Mouse (Mus musculus): ENCODE results near the gene Rps25. TPM values are rescaled to one million over a fixed set of nuclear protein-coding genes. Genes with fewer than 3 reads are reported as not detected.

Gene Rps25
- polyA plus RNA-seq, 1 experiment = 1,790 TPM

DNA sequence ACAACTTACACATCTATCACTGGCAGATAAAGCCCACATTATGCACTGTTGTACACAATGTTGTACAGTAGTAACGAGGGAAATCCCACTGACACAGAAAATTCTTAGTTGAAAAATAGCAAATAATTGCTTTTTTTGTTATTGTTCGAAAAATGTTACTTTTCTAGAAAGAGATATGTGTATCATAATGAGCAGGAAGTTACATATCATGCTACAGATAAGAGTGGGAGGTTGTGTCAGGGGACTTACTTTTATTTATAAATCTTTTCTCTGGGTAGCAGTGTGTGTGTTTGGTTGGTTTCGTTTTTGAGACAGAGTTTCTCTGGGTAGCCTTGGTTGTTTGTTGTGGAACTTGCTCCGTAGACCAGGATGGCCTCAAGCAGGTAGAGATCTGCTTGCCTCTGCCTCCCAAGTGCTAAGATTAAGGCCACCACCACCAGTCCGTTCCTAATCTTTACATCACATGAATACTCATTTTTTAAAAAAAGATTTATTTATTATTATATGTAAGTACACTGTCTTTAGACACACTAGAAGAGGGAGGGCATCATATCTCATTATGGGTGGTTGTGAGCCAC lies 28.7 kb upstream of the Rps25 start:
- Histone ChIP-seq H3K4me1 (ENCODE audit: control insufficient read depth, insufficient read depth, low read length) (peaks cover 1% of the 10 kb centered on the region; the same call in 1 of the 2 replicates), H3K27ac (ENCODE audit: control insufficient read depth, insufficient read depth, low read depth, low read length, poor library complexity) (no peak overlapping the region), H3K4me3 (replicated peaks; ENCODE audit: control insufficient read depth, low read depth, low read length) (peak overlapping the region; percentile 35)
- WGBS = 46% methylated on average over 5 of the region's 5 CpGs
- TF ChIP-seq POLR2A (IDR thresholded peaks at IDR 0.05; ENCODE audit: borderline replicate concordance, control insufficient read depth, low read depth, low read length) (no peak), CTCF (IDR thresholded peaks at IDR 0.05; ENCODE audit: control insufficient read depth, insufficient read depth, low read length) (no peak)

DNA sequence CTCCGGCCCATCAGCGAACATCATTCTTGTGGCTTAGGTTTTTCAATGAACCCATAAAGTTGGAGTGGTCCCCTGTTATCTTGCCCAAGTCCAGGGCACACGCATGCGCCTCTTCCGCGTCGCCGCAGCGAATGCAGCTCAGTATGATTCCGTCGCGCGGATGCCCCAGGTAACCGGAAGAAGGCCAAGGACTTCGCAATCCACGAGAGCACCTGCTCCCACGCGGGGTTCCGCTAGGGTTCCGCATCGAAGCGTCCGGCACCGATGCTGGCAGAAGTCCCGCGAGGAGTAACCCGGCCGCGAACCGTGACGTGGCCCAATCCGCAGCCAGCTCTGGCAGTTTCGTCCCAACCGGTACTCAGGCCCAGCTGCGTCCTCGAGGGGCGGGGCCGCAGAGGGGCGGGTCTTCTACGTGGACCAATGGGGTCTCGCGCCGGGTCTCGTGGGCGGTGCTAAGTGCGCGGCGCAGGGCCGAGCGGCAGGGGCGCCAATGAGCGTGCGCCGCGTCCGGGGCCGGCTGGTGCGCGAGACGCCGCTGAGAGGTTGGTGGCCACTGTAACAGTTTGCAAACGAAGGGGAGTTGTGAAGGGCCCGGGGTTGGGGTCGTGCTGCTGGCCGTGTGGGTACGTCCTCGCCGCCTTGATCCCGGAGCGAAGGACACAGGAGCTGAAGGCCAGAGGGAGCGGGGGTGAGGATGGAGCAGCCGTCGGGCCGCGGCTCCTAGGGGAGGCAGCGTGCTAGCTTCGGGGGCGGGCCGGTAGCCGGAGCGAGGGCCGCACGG lies 27.7 kb upstream of the Rps25 start, which contains the start of gene Hyou1:
Gene Hyou1 (plus strand): TSS at position 437 of the 781 bp plus-strand sequence.
- Histone ChIP-seq H3K4me3 (replicated peaks; ENCODE audit: control insufficient read depth, low read depth, low read length) (peak within 1 kb of the TSS; percentile 97), H3K27ac (ENCODE audit: control insufficient read depth, insufficient read depth, low read depth, low read length, poor library complexity) (peak within 1 kb of the TSS; percentile 86), H3K4me1 (ENCODE audit: control insufficient read depth, insufficient read depth, low read length) (peaks cover 1% of the 10 kb centered on the region; the same call in 1 of the 2 replicates)
- TF ChIP-seq POLR2A (IDR thresholded peaks at IDR 0.05; ENCODE audit: borderline replicate concordance, control insufficient read depth, low read depth, low read length) (peak; percentile 88; the same call in 1 of the 2 replicates), CTCF (IDR thresholded peaks at IDR 0.05; ENCODE audit: control insufficient read depth, insufficient read depth, low read length) (no peak)
- WGBS = under 1% methylated on average over 81 of the region's 83 CpGs

DNA sequence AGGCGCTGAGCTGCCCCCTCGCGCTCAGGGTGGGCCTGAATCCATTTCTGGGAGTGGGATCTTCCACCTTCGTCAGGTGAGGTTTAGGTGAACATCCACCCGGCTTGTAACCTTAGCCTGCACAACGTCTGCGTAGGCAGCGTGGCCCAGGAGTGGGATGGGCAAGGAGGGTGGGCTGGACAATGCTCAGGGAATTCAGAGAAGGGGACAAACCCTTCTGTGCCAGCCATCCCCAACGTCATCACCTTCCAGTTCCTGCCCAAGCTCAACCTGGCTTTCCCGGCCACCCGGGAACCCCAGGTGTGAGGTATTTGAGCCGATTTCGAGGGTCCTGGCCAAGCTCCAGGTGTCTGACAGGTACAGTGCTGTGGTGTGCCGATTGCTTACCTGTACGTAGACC lies 27.1 kb upstream of the Rps25 start:
- Histone ChIP-seq H3K4me1 (ENCODE audit: control insufficient read depth, insufficient read depth, low read length) (peaks cover 1% of the 10 kb centered on the region; the same call in 1 of the 2 replicates), H3K4me3 (replicated peaks; ENCODE audit: control insufficient read depth, low read depth, low read length) (peak overlapping the region; percentile 97), H3K27ac (ENCODE audit: control insufficient read depth, insufficient read depth, low read depth, low read length, poor library complexity) (peak overlapping the region; percentile 86)
- WGBS = 5% methylated on average over 15 of the region's 15 CpGs
- TF ChIP-seq POLR2A (IDR thresholded peaks at IDR 0.05; ENCODE audit: borderline replicate concordance, control insufficient read depth, low read depth, low read length) (no peak), CTCF (IDR thresholded peaks at IDR 0.05; ENCODE audit: control insufficient read depth, insufficient read depth, low read length) (no peak)

DNA sequence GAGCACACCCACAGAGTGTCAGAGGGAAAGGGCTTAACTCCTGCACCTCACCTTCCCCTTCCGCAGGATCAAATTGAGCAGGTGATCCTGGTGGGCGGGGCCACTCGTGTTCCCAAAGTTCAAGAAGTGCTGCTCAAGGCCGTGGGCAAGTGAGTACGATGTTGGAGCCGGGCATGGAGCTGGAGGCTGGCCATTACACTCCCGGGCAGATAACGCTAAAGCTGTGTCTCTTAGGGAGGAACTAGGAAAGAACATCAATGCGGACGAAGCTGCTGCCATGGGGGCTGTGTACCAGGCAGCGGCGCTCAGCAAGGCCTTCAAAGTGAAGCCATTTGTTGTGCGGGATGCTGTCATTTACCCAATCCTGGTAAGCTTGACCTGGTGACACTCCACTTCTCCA lies 22.3 kb upstream of the Rps25 start:
- no peak overlapping the region for H3K27ac ChIP-seq (ENCODE audit: control insufficient read depth, insufficient read depth, low read depth, low read length, poor library complexity)
- TF ChIP-seq POLR2A (IDR thresholded peaks at IDR 0.05; ENCODE audit: borderline replicate concordance, control insufficient read depth, low read depth, low read length) (no peak), CTCF (IDR thresholded peaks at IDR 0.05; ENCODE audit: control insufficient read depth, insufficient read depth, low read length) (peak; percentile 3; the same call in 1 of the 2 replicates)
- WGBS = 91% methylated on average over 13 of the region's 13 CpGs
- H3K4me3 ChIP-seq (replicated peaks; ENCODE audit: control insufficient read depth, low read depth, low read length) = no peak overlapping the region
- peaks cover 1% of the 10 kb centered on the region; the same call in 1 of the 2 replicates for H3K4me1 ChIP-seq (ENCODE audit: control insufficient read depth, insufficient read depth, low read length)

DNA sequence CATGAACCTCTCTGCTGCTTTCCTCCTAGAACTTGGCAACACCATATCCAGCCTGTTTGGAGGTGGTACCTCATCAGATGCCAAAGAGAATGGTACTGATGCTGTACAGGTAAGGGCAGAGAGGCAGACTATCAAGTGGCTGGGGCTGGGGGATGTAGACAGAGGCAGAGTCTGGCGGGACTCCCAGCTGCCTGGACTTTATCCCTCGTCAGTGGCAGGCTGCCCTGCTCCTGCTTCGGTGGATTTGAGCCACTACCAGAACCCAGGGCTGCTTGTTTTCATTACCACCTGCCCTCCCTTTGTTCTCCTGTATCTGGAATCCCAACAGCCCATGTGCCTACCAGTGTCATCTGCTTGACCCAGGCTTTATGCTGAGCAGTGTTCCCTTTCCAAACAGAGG lies 19.7 kb upstream of the Rps25 start:
- no peak overlapping the region for H3K4me3 ChIP-seq (replicated peaks; ENCODE audit: control insufficient read depth, low read depth, low read length)
- WGBS = 73% methylated on average over 3 of the region's 3 CpGs
- TF ChIP-seq CTCF (IDR thresholded peaks at IDR 0.05; ENCODE audit: control insufficient read depth, insufficient read depth, low read length) (no peak), POLR2A (IDR thresholded peaks at IDR 0.05; ENCODE audit: borderline replicate concordance, control insufficient read depth, low read depth, low read length) (no peak)
- no peak overlapping the region for H3K27ac ChIP-seq (ENCODE audit: control insufficient read depth, insufficient read depth, low read depth, low read length, poor library complexity)
- H3K4me1 ChIP-seq (ENCODE audit: control insufficient read depth, insufficient read depth, low read length) = no peaks in the 10 kb centered on the region

DNA sequence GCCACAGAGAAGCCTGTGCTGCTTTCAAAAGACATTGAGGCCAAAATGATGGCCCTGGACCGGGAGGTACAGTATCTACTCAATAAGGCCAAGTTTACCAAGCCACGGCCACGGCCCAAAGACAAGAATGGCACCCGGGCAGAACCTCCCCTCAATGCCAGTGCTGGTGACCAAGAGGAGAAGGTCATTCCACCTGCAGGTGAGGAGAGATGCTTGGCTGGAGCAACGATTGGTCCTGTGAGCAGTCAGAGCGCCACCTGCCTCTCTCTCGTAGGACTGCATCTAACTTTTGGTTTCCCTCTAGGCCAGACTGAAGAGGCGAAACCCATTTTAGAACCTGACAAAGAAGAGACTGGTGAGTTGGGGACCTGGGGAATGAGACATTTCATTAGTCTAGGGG lies 17.7 kb upstream of the Rps25 start:
- TF ChIP-seq CTCF (IDR thresholded peaks at IDR 0.05; ENCODE audit: control insufficient read depth, insufficient read depth, low read length) (peak; percentile 89), POLR2A (IDR thresholded peaks at IDR 0.05; ENCODE audit: borderline replicate concordance, control insufficient read depth, low read depth, low read length) (no peak)
- Histone ChIP-seq H3K27ac (ENCODE audit: control insufficient read depth, insufficient read depth, low read depth, low read length, poor library complexity) (no peak overlapping the region), H3K4me1 (ENCODE audit: control insufficient read depth, insufficient read depth, low read length) (no peaks in the 10 kb centered on the region), H3K4me3 (replicated peaks; ENCODE audit: control insufficient read depth, low read depth, low read length) (no peak overlapping the region)
- WGBS = 55% methylated on average over 8 of the region's 8 CpGs

DNA sequence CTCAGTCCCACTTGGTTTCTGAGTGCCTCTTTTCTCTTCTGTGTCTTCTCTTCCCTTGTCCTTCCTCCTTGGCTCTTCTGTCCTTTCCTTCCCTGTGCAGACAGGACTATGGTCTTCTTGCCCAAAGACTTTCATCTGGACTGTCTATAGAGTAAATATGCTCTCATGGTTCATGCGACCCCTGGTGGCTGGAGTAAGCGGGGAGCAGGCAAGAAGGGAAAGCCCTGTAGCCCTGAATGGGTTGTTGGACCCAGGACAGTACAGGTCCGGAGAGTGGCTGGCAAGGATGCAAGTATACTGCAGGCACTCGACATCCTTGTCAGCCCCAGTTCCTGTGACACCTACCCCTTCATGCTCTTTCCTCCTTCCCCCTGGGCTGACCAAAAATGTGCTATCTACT lies 15.5 kb upstream of the Rps25 start:
- H3K27ac ChIP-seq (ENCODE audit: control insufficient read depth, insufficient read depth, low read depth, low read length, poor library complexity) = no peak overlapping the region
- no peak overlapping the region for H3K4me3 ChIP-seq (replicated peaks; ENCODE audit: control insufficient read depth, low read depth, low read length)
- no peak for TF ChIP-seq POLR2A (IDR thresholded peaks at IDR 0.05; ENCODE audit: borderline replicate concordance, control insufficient read depth, low read depth, low read length)
- peak; percentile 81 for TF ChIP-seq CTCF (IDR thresholded peaks at IDR 0.05; ENCODE audit: control insufficient read depth, insufficient read depth, low read length)
- 27% methylated on average over 4 of the region's 4 CpGs for WGBS
- no peaks in the 10 kb centered on the region for H3K4me1 ChIP-seq (ENCODE audit: control insufficient read depth, insufficient read depth, low read length)

DNA sequence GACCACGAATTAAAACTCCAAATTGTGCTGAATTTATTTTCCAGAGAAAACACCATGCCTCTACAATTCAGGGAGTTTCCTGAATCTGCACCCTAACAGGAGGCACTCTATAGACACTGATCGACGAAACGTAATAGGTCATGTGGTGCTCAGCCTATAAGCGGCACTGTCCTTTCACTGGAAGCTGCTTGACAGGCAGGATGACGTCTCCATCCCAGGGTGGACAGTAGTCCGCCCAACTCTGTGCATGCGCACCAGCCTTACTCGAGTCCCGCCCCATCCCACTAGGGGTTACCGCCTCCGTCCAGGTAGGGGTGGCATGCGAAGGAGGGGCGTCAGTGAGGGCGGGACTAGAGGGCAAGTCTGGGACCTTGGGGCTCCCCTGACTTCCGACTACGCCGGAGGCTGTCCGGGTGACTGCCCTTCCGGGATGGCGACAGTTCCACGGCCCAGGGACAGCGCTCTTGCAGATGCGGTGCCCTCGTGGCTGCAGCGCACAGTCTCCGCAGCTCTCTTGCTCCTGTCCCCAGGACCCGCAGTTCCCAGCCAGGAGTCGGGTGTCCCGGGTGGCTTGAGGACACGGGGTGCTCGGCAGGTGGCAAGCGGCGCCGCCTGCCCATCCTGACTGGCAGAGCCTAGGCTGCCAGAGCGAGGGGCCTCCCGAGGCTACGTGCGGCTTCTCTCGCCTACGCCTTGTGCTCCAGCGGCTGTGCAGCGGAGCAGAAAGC lies 10.1 kb upstream of the Rps25 start, which contains the start of gene Slc37a4:
Gene Slc37a4 (plus strand): TSS at position 169 of the 728 bp plus-strand sequence.
- no peaks in the 10 kb centered on the region; the same call in 1 of the 2 replicates for H3K4me1 ChIP-seq (ENCODE audit: control insufficient read depth, insufficient read depth, low read length)
- H3K27ac ChIP-seq (ENCODE audit: control insufficient read depth, insufficient read depth, low read depth, low read length, poor library complexity) = peak within 1 kb of the TSS; percentile 73
- H3K4me3 ChIP-seq (replicated peaks; ENCODE audit: control insufficient read depth, low read depth, low read length) = peak within 1 kb of the TSS; percentile 77
- TF ChIP-seq CTCF (IDR thresholded peaks at IDR 0.05; ENCODE audit: control insufficient read depth, insufficient read depth, low read length) = no peak
- peak; percentile 98 for TF ChIP-seq POLR2A (IDR thresholded peaks at IDR 0.05; ENCODE audit: borderline replicate concordance, control insufficient read depth, low read depth, low read length)
- under 1% methylated on average over 43 of the region's 43 CpGs for WGBS

Measured in bone marrow, adult 2 months (tissue).